Mouse (Mus musculus) lung, postnatal 0 days (tissue): ENCODE results near the gene Sox6.

ENCODE experiments used
- CTCF ChIP-seq: IDR thresholded peaks from 2 replicates; pipeline ENCODE4 v1.5.1; 2016; ENCODE audit warnings: antibody characterized with exemption, mild to moderate bottlenecking
- EP300 ChIP-seq: IDR thresholded peaks from 2 replicates; pipeline ENCODE4 v1.6.1; 2016; ENCODE audit warnings: antibody characterized with exemption, mild to moderate bottlenecking, control low read depth

DNA sequence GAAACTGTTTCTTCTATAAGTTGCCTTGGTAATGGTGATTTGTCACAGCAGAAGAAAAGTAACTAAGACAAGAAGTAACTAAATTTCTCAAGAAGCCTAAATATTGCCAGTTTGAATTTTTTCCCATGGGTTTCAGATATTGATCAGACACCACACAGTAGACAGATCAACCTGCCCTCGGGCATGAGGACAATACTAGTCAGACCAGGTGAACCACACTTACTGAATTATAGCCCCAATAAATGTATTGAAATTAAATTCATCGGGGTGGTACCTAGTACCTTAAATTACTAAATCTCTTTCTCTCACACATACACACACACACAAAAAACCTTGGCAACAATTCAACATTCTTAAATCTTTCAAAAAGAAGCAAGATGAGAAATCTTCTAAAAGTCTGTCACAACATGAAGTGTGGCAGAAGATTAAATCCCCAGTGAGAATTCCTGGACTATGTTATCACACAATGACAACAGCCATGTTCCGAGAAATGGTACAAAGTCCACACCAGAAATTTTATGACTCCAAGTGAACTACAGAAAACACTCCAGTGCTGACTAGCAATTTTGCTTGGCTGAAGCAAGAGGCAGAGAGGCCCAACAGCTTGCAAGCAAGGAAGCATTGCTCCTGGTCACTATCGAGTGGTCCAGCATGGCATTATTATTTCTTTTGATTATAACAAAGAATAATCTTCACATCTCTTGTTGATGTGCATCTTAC is 244.3 kb downstream of the Sox6 start:
- no peak for TF ChIP-seq CTCF
- TF ChIP-seq EP300 = no peak
